Mouse (Mus musculus) C2C12 (cell line): ENCODE measurements around the gene Chp1. TPM values are rescaled to one million over a fixed set of nuclear protein-coding genes. Genes with fewer than 3 reads are reported as not detected.
"Not testable (repeated sequence)": the region's sequence is repeated elsewhere in the genome, so short reads cannot be mapped to it uniquely, and the experiment has no call there.

Experiments
- H3K27me3 ChIP-seq: one replicate; pipeline ENCODE4 v1.6.1; 2011; ENCODE audit not compliant: control insufficient read depth, insufficient read depth, insufficient read length
- H3K36me3 ChIP-seq: one replicate; pipeline ENCODE4 v1.6.1; 2011; ENCODE audit not compliant: control insufficient read depth, insufficient read depth
- H3K4me3 ChIP-seq: one replicate; pipeline ENCODE4 v1.5.1; 2011; ENCODE audit warnings: mild to moderate bottlenecking, control low read depth; ENCODE audit not compliant: poor library complexity, insufficient read depth, severe bottlenecking
- H3K79me2 ChIP-seq: one replicate; pipeline ENCODE4 v1.6.1; 2011; ENCODE audit not compliant: control insufficient read depth, insufficient read depth
- H3K79me3 ChIP-seq: one replicate; pipeline ENCODE4 v1.6.1; 2011; ENCODE audit warnings: low read depth, control low read depth
- H3ac ChIP-seq: one replicate; pipeline ENCODE3; 2011; ENCODE audit warnings: low read depth; ENCODE audit not compliant: control insufficient read depth, insufficient read length
- CEBPB ChIP-seq: IDR thresholded peaks from one replicate; pipeline ENCODE4 v1.6.1; 2011; ENCODE audit warnings: low read depth, mild to moderate bottlenecking, control low read depth, moderate library complexity
- CTCF ChIP-seq: IDR thresholded peaks from one replicate; pipeline ENCODE4 v1.5.1; 2011; ENCODE audit not compliant: control insufficient read depth, insufficient read depth, insufficient read length
- FOSL1 ChIP-seq: IDR thresholded peaks from one replicate; pipeline ENCODE4 v1.8.0; 2011; ENCODE audit warnings: mild to moderate bottlenecking, low read length; ENCODE audit not compliant: poor library complexity, insufficient read depth, severe bottlenecking
- MAX ChIP-seq: IDR thresholded peaks from one replicate; pipeline ENCODE4 v1.6.1; 2011; ENCODE audit warnings: mild to moderate bottlenecking, control low read depth
- MYOD1 ChIP-seq: IDR thresholded peaks from one replicate; pipeline ENCODE4 v1.6.1; 2011; ENCODE audit warnings: low read depth; ENCODE audit not compliant: control insufficient read depth, insufficient read length
- MYOG ChIP-seq: IDR thresholded peaks from one replicate; pipeline ENCODE4 v1.6.1; 2011; ENCODE audit not compliant: control insufficient read depth, insufficient read length; ENCODE audit errors: extremely low read depth
- USF1 ChIP-seq: IDR thresholded peaks from one replicate; pipeline ENCODE4 v1.6.1; 2011; ENCODE audit warnings: low read depth, mild to moderate bottlenecking, control low read depth, moderate library complexity
- long read RNA-seq, 2 experiments: library from polyadenylated mRNA; unstranded; transcript quantifications; one replicate each; pipeline ENCODE4 v2.0.0; 2019 to 2020
- polyA plus RNA-seq: library from polyadenylated mRNA; unstranded; fragments of >200 nt; fragmentation: generic; extraction: Trizol; gene quantifications from one replicate; pipeline ENCODE4 v1.2.1, GENCODE M21; 2012; ENCODE audit warnings: missing spikeins

The Chp1 gene
- polyA plus RNA-seq: 51.9 TPM
- long read RNA-seq, experiment 1, transcript Chp1-201 (7 exons, 2,609 nt): major isoform, 55 of 62 reads
- long read RNA-seq, experiment 1, partial matches to known transcripts: 2 of 62 reads
- long read RNA-seq, experiment 1, other reads (novel, unspliced or antisense): 5 of 62 reads
- long read RNA-seq, experiment 2, transcript Chp1-201 (7 exons, 2,609 nt): major isoform, 454 of 483 reads
- long read RNA-seq, experiment 2, partial matches to known transcripts: 6 of 483 reads
- long read RNA-seq, experiment 2, other reads (novel, unspliced or antisense): 22 of 483 reads

DNA sequence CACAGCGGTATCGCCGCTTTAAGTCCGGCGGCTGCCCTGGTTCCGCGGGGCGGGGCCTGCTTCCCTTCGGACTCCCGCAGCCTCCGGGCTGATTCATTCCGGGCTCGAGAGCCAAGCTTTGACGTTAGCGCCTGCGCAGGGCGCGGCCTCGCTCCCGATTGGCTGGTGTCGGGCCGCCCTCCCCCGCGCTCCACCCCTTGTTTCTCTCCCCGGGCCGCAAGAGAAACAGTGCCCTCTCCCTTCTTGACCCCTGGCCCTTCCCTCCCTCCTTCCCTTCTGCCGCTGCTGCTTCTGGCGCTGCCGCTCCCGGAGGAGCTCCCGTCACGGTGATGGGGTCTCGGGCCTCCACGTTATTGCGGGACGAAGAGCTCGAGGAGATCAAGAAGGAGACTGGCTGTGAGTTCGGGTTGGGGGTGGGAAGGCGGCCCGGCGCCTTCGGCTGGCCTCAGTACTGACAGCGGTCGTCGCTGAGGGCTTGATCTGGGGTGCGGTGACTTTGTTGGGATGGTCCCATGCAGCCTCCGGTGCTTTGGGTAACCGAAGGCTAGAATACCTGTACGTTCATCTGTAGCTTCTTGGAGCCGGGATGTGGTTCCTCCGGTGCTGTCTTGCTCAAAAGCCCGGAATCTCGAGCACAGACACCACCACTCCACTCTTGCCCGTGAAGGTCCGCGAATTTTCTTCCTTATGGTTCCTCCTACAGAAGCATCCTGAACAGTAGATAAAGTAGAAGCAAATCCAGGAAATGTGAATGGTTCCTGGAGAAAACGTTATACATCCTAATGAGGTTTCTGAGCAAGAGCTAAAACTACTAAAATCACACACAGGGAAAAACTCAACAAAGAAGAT, at the start of gene Chp1, which contains the start of gene Exd1:
Gene Chp1, plus strand, starts transcription at position 176 of the 849 bp plus-strand sequence.
Gene Exd1, minus strand, starts transcription at position 106 of the 849 bp plus-strand sequence.
- peaks cover 23% of the 10 kb centered on the region for H3K79me3 ChIP-seq
- H3K27me3 ChIP-seq: no peaks in the 10 kb centered on the region
- peak within 1 kb of the TSS; percentile 85 for H3K4me3 ChIP-seq
- peak within 1 kb of the TSS; percentile 97 for H3ac ChIP-seq
- no peaks in the 10 kb centered on the region for H3K36me3 ChIP-seq
- peaks cover 42% of the 10 kb centered on the region for H3K79me2 ChIP-seq
- TF ChIP-seq USF1: no peak
- peak; percentile 31 for TF ChIP-seq MAX
- TF ChIP-seq MYOD1: no peak

DNA sequence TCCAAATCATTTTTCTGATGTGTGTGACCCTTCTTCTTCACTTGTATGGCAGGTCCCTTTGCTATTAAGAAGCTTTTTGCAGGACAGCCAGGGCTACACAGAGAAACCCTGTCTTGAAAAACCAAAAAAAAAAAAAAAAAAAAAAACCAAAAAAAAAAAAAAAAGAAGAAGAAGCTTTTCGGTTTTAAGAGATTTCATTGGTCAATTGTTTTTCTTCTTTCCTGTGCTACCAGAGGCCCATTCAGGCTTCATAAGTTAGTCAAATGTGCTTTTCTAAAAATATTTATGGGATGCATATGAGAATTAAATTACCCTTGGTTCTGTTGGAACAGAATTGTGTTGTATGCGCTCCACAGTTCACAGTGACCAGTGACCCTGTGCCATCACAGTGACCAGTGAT, 48.6 kb upstream of the Chp1 start:
- Histone ChIP-seq H3K79me3 (no peaks in the 10 kb centered on the region), H3K36me3 (no peaks in the 10 kb centered on the region), H3K27me3 (peaks cover 11% of the 10 kb centered on the region), H3K79me2 (no peaks in the 10 kb centered on the region), H3ac (no peak overlapping the region), H3K4me3 (no peak overlapping the region)
- TF ChIP-seq MYOG: no peak
- TF ChIP-seq FOSL1: no peak
- TF ChIP-seq MYOD1: no peak
- no peak for TF ChIP-seq CTCF
- TF ChIP-seq USF1: no peak
- TF ChIP-seq MAX: no peak
- no peak for TF ChIP-seq CEBPB

DNA sequence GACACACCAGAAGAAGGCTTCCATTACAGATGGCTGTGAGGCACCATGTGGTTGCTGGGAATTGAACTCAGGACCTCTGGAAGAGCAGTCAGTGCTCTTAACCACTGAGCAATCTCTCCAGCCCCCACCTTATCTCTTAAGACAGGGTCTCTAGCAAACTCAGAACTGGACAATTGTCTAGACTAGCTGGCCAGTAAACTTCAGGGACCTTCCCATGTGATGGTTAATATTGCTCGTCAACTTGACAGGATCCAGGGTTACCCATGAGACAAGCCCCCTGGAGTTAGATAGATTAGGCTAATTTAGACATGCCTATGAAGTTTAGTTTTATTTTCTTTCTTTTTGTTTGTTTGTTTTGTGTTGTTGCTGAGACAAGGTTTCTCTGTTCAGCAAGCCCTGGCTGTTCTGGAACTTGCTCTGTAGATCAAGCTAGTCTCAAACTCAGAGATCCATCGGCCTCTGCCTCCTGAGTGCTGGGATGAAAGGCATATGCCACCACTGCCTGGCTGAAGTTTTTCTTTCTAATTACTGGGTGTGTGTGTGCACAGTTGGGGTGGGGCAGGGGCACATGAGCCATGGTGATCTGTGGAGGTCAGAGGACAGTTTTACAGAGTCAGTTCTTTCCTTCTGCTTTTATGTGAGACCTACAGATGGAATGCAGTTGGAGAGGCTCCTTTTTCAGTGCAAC, 46.4 kb upstream of the Chp1 start:
- H3K27me3 ChIP-seq: peaks cover 11% of the 10 kb centered on the region
- H3ac ChIP-seq: no peak overlapping the region
- no peak overlapping the region for H3K4me3 ChIP-seq
- H3K79me3 ChIP-seq: no peaks in the 10 kb centered on the region
- TF ChIP-seq FOSL1 (no peak), USF1 (no peak), MYOG (no peak), CEBPB (no peak), MYOD1 (no peak), CTCF (no peak), MAX (no peak)
- H3K36me3 ChIP-seq: no peaks in the 10 kb centered on the region
- no peaks in the 10 kb centered on the region for H3K79me2 ChIP-seq

DNA sequence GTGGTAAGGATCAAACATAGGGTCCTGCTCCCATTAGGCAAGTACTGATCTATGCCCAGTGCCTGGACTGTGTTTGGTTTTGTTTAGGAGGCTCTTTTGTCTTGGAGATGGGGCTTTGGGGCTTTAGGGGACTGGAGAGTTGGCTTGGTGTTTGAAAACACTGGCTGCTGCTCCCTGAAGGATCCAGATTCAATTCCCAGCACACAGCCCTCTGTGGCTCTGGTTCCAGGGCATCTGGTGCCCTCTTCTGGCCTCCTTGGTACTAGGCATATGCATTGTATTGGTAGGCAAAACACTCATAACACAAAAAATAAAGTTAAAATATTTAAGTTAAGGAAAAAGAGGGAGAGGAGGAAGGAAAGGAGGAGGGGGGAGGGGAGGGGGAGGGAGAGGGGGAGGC, 40.4 kb upstream of the Chp1 start:
- Histone ChIP-seq H3K79me3 (no peaks in the 10 kb centered on the region), H3K27me3 (no peaks in the 10 kb centered on the region), H3K79me2 (no peaks in the 10 kb centered on the region), H3K4me3 (no peak overlapping the region), H3ac (no peak overlapping the region), H3K36me3 (no peaks in the 10 kb centered on the region)
- TF ChIP-seq MYOD1: no peak

DNA sequence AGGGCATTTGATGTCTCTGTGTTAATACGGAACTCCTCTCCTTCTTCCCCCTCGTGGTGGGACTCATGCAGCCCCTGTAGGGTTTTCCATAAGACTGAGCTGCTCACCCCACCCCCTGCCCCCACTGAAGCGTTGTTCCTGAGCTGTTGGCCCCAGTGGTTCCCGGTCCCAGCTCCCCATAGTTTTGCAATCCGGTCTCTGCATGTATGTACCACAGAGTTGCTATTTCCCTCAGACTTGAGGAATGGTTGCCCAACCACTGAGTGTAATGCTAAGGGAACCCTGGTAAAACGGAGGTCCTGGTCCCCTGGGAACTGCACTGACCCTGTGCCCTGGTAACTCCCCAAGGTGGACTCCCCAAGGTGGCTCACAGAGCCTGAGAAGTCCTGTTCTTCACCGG, 39.0 kb upstream of the Chp1 start:
- H3ac ChIP-seq, H3K4me3 ChIP-seq, H3K79me2 ChIP-seq, H3K79me3 ChIP-seq, H3K27me3 ChIP-seq, H3K36me3 ChIP-seq: not testable (repeated sequence)

DNA sequence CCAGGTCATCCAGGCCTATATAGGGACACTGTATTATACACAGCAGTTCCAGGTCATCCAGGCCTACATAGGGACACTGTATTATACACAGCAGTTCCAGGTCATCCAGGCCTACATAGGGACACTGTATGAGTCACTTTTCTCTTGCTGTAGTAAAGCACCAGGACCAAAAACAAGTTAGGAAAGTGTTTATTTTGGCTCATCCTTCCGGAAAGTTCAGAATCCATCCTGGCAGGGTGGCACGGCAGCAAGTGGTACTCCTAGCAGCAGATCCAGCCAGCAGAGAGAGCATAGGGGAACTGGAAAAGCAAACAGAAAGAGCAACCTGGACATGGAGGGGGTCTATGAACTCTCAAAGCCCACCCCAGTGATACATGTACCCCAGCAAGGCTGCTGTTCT, 36.6 kb upstream of the Chp1 start:
- Histone ChIP-seq H3K36me3 (no peaks in the 10 kb centered on the region), H3K4me3 (no peak overlapping the region), H3K79me3 (no peaks in the 10 kb centered on the region), H3K27me3 (no peaks in the 10 kb centered on the region), H3ac (no peak overlapping the region), H3K79me2 (no peaks in the 10 kb centered on the region)
- TF ChIP-seq CTCF (no peak), MAX (no peak), USF1 (no peak), MYOG (no peak)
